Mouse (Mus musculus): ENCODE data around the gene Trmt112. TPM values are rescaled to one million over a fixed set of nuclear protein-coding genes. Genes with fewer than 3 reads are reported as not detected.

Gene Trmt112
- total RNA-seq, 1 experiment: 105 TPM

DNA sequence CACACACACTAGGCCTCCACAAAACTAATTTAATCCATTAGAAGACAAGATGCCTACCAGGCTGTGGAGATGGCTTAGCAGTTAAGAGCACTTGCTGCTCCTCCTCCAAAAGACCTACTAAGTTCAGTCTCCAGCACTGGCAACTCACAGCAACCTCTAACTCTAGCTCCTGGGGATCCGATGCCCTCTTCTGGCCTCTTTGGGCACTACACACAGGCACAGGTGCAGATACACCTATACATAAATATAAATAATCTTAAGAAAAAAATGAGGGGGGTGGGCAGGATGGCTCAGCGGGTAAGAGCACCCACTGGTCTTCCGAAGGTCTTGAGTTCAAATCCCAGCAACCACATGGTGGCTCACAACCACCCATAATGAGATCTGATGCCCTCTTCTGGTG, 26.8 kb downstream of the Trmt112 start:
- TF ChIP-seq ZC3H11A (IDR thresholded peaks at IDR 0.05; ENCODE audit: borderline replicate concordance, low read depth, low read length) (no peak), ZNF384 (IDR thresholded peaks at IDR 0.05; ENCODE audit: low read depth, low read length) (no peak), CHD2 (IDR thresholded peaks at IDR 0.05; ENCODE audit: low read depth, low read length) (no peak), HCFC1 (IDR thresholded peaks at IDR 0.05; ENCODE audit: borderline replicate concordance, insufficient read depth, low read length) (no peak)
- no peak for DNase-seq (ENCODE audit: low read depth, low spot score)
- Histone ChIP-seq H3K4me3 (ENCODE audit: insufficient read depth in 1 of 2, low read depth in 1 of 2, low read length in 2 of 2, poor library complexity in 1 of 2, severe bottlenecking in 1 of 2) (no peak overlapping the region), H3K9me3 (ENCODE audit: control insufficient read depth, insufficient read depth, low read depth, low read length) (no peaks in the 10 kb centered on the region), H3K9ac (ENCODE audit: insufficient read depth, low read depth, low read length, poor library complexity, severe bottlenecking) (no peak overlapping the region), H3K36me3 (ENCODE audit: control insufficient read depth, insufficient read depth, low read length, poor library complexity, severe bottlenecking) (no peaks in the 10 kb centered on the region), H3K4me1 (ENCODE audit: control insufficient read depth in 2 of 2, insufficient read depth in 2 of 2, low read length in 2 of 2, poor library complexity in 1 of 2) (peaks cover 2 to 21% of the 10 kb centered on the region in 2 experiments; a peak in 3 of 4 replicates), H3K27ac (ENCODE audit: insufficient read depth, low read depth, low read length, poor library complexity, severe bottlenecking) (no peak overlapping the region)
- in situ Hi-C loops (cut with MboI; ENCODE audit: low sequenced_read_pairs in 2 of 2, unreplicated experiment in 2 of 2): no loop called here

DNA sequence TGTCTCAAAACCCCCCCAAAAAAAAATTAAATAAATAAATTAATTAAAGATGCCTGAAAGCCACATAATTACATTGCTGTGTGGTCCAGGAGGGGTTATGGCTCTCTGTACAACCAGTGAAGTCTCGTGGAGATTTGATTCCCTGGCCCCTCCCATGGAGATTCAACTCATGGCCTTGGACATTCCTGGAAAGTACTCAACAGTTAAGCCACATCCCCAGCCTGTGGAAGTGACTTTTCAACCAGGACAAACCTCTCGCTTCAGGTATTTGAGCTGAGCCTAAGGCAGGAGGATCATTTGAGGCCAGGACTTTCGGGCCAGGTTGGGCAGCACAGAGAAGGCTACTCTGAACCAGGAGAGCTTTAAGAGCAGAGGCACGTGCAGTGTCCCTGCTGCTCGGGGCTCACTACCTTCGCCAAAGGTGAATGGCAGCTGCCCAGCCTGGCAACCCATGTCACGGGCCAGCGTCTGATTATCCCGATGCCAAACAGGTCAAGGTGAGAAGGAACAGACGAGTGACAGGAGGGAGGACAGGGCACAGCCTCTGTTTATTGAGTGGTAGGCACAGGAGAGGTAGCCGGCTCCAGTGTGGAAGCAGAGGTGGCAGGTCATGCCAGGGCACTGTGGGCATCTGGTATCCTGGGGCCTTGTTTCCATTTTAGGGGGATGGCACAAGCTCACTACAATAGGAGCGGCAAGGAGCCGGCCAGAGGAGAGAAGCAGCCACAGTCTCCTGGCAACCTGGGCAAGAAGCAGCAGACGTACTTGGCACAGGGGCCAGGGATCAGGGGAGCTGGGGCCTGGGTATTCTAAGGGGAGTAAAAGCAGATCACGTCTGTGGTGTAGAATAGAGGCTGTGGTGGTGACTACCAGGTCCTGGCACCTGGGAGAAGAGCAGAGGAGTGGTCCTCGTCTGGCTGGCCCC, 28.3 kb downstream of the Trmt112 start:
- in situ Hi-C loops (cut with MboI; ENCODE audit: low sequenced_read_pairs in 2 of 2, unreplicated experiment in 2 of 2): no loop called here

DNA sequence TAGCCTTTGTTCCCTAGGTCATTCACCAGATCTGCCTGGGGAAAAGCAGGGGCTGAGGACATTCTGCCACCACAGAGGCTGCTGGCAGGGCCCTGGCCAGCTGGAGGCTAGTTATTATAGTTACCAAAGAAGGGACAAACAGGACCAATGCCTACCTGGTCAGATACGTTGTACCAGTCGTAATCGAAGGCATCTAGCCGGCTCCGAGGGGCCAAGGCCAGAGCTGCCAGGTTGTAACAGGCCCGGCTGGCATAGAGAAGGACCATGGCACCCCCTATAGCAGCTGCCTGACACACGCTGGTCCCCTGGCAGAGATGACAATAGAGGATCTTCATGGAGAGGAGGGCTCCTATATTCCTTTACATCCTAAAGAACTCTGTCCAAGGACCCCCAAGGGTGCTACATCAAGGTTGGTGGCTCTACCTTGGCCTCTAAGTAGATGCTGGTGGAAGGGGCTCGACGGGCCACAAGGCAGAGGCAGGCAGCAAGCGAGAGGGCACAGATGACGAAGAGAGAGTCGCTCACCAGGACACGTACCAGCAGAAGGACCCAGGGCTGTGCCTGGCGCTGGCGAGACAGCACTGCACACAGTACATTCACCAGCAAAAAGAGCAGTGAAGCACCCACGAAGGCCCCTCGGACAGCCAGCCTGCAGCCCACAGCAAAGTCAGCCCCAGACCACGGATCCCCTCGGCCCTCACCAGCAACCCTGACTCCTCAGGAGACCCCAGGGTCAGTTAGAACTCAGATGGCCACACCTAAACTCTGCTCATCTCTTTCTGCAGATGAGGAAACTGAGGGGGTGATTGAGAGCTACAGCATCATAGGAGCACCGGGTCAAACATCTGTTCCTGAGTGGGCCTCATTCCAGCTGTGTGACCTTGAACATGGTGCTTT, 29.9 kb downstream of the Trmt112 start:
- in situ Hi-C loops (cut with MboI; ENCODE audit: low sequenced_read_pairs in 2 of 2, unreplicated experiment in 2 of 2): no loop called here
- H3K4me3 ChIP-seq (ENCODE audit: insufficient read depth in 1 of 2, low read depth in 1 of 2, low read length in 2 of 2, poor library complexity in 1 of 2, severe bottlenecking in 1 of 2): no peak overlapping the region
- TF ChIP-seq HCFC1 (IDR thresholded peaks at IDR 0.05; ENCODE audit: borderline replicate concordance, insufficient read depth, low read length): no peak
- no peak for TF ChIP-seq CHD2 (IDR thresholded peaks at IDR 0.05; ENCODE audit: low read depth, low read length)
- TF ChIP-seq ZC3H11A (IDR thresholded peaks at IDR 0.05; ENCODE audit: borderline replicate concordance, low read depth, low read length): no peak
- no peak for TF ChIP-seq ZNF384 (IDR thresholded peaks at IDR 0.05; ENCODE audit: low read depth, low read length)
- no peak for TF ChIP-seq MAFK (IDR thresholded peaks at IDR 0.05; ENCODE audit: insufficient read depth, low read depth, low read length)
- H3K9ac ChIP-seq (ENCODE audit: insufficient read depth, low read depth, low read length, poor library complexity, severe bottlenecking): no peak overlapping the region
- peaks cover 2 to 7% of the 10 kb centered on the region in 2 experiments; a peak in 2 of 4 replicates for H3K4me1 ChIP-seq (ENCODE audit: control insufficient read depth in 2 of 2, insufficient read depth in 2 of 2, low read length in 2 of 2, poor library complexity in 1 of 2)
- H3K36me3 ChIP-seq (ENCODE audit: control insufficient read depth, insufficient read depth, low read length, poor library complexity, severe bottlenecking): no peaks in the 10 kb centered on the region
- no peaks in the 10 kb centered on the region for H3K9me3 ChIP-seq (ENCODE audit: control insufficient read depth, insufficient read depth, low read depth, low read length)
- no peak overlapping the region for H3K27ac ChIP-seq (ENCODE audit: insufficient read depth, low read depth, low read length, poor library complexity, severe bottlenecking)
- DNase-seq (ENCODE audit: low read depth, low spot score): no peak

More for the DNA sequence above, 28.3 kb downstream of the Trmt112 start:
- no peak for DNase-seq (ENCODE audit: low read depth, low spot score)
- H3K9ac ChIP-seq (ENCODE audit: insufficient read depth, low read depth, low read length, poor library complexity, severe bottlenecking): no peak overlapping the region
- no peaks in the 10 kb centered on the region for H3K36me3 ChIP-seq (ENCODE audit: control insufficient read depth, insufficient read depth, low read length, poor library complexity, severe bottlenecking)
- H3K4me1 ChIP-seq (ENCODE audit: control insufficient read depth in 2 of 2, insufficient read depth in 2 of 2, low read length in 2 of 2, poor library complexity in 1 of 2): peaks cover 2 to 12% of the 10 kb centered on the region in 2 experiments; a peak in 2 of 4 replicates
- no peak overlapping the region for H3K27ac ChIP-seq (ENCODE audit: insufficient read depth, low read depth, low read length, poor library complexity, severe bottlenecking)
- no peak for TF ChIP-seq CHD2 (IDR thresholded peaks at IDR 0.05; ENCODE audit: low read depth, low read length)
- no peak overlapping the region for H3K4me3 ChIP-seq (ENCODE audit: insufficient read depth in 1 of 2, low read depth in 1 of 2, low read length in 2 of 2, poor library complexity in 1 of 2, severe bottlenecking in 1 of 2)
- no peaks in the 10 kb centered on the region for H3K9me3 ChIP-seq (ENCODE audit: control insufficient read depth, insufficient read depth, low read depth, low read length)

DNA sequence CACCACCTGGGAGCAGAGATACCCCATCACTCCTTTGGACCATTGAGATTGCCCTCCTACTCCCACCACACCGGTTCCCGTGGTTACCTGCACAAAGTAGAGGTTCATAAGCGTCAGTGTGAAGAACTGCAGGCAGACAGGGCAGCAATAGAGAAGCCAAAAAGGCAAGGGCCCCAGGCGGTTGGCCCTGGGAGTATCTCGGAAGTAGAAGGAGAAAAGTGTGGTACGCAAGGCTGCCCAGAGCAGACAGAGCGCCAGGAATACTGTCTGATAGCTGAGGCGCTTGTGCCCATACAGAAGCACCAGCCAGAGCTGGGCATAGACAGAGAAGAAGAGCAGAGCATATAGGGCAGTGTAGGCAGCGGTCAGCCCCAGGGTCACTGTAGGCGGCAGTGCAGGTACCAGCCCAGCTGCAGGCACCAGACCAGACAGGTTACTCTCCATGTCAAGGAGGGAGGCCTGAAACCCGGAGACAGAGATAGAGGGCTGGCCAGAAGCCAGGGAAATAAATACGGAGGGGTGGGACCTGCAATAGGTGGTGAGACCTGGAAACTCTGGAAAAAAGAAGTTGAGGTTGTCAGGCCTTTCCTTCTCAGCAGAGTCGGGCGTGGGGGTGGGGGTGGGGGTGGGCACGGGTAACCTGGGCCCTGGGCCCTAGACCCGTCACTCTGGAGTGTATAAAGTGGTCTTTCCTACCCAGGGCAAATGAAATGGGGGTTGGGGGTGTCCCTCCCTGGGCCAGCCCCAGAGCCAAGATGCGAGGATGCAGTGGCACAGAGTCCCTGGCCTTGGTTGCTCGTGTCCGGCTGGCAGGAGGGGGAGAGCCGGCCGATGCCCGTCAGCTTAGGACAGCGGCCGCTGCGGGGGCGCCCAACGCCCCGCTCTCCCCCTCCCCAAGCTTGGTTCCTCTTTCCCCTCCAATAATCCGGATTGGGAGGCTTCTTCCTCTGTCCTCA, 31.2 kb downstream of the Trmt112 start:
- H3K4me3 ChIP-seq (ENCODE audit: insufficient read depth in 1 of 2, low read depth in 1 of 2, low read length in 2 of 2, poor library complexity in 1 of 2, severe bottlenecking in 1 of 2): peak overlapping the region; percentile 34 to 83
- DNase-seq (ENCODE audit: low read depth, low spot score): no peak
- in situ Hi-C loops (cut with MboI; ENCODE audit: low sequenced_read_pairs in 2 of 2, unreplicated experiment in 2 of 2): no loop called here
- no peaks in the 10 kb centered on the region for H3K9me3 ChIP-seq (ENCODE audit: control insufficient read depth, insufficient read depth, low read depth, low read length)
- peak overlapping the region; percentile 74 for H3K9ac ChIP-seq (ENCODE audit: insufficient read depth, low read depth, low read length, poor library complexity, severe bottlenecking)
- H3K4me1 ChIP-seq (ENCODE audit: control insufficient read depth in 2 of 2, insufficient read depth in 2 of 2, low read length in 2 of 2, poor library complexity in 1 of 2): peaks cover 0 to 7% of the 10 kb centered on the region in 2 experiments; a peak in 1 of 4 replicates
- H3K27ac ChIP-seq (ENCODE audit: insufficient read depth, low read depth, low read length, poor library complexity, severe bottlenecking): no peak overlapping the region
- H3K36me3 ChIP-seq (ENCODE audit: control insufficient read depth, insufficient read depth, low read length, poor library complexity, severe bottlenecking): no peaks in the 10 kb centered on the region
- TF ChIP-seq MAFK (IDR thresholded peaks at IDR 0.05; ENCODE audit: insufficient read depth, low read depth, low read length): no peak
- TF ChIP-seq CHD2 (IDR thresholded peaks at IDR 0.05; ENCODE audit: low read depth, low read length): no peak
- TF ChIP-seq HCFC1 (IDR thresholded peaks at IDR 0.05; ENCODE audit: borderline replicate concordance, insufficient read depth, low read length): no peak
- no peak for TF ChIP-seq ZC3H11A (IDR thresholded peaks at IDR 0.05; ENCODE audit: borderline replicate concordance, low read depth, low read length)
- no peak for TF ChIP-seq ZNF384 (IDR thresholded peaks at IDR 0.05; ENCODE audit: low read depth, low read length)
